Mouse (Mus musculus): ENCODE data around the gene B4galt2. TPM values are rescaled to one million over a fixed set of nuclear protein-coding genes. Genes with fewer than 3 reads are reported as not detected.
A peak's percentile ranks its signal among the peaks of the same experiment; 100 is the strongest.

B4galt2 gene
- polyA plus RNA-seq, 1 experiment = 37.7 TPM

DNA sequence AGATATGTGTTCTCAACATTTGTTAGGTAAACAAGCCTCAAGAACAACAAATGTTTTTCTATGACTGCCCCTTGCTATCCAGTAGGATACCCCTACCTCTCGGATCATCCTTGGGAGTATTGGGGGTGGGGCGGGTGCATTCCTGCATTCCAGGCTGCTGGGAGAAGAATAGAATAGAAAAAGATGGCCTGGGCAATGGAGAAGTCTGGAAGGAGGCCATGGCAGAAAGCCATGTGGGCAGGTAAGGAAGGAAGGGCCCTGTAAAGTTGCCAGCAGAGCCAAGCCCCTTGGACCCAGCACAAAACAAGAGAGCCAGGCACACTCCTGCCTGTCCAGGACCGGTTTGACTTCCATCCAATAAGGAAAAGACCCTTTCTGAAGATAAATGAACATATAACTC lies 30.1 kb upstream of the B4galt2 start:
- Histone ChIP-seq H3K79me2 (ENCODE audit: control insufficient read depth, insufficient read depth) (peaks cover 63% of the 10 kb centered on the region), H3K36me3 (ENCODE audit: control insufficient read depth, insufficient read depth) (peaks cover 29% of the 10 kb centered on the region), H3ac (ENCODE audit: control insufficient read depth, insufficient read length, low read depth) (no peak overlapping the region), H3K27me3 (ENCODE audit: control insufficient read depth, insufficient read depth, insufficient read length) (no peaks in the 10 kb centered on the region), H3K4me3 (ENCODE audit: insufficient read depth, poor library complexity, severe bottlenecking) (peak overlapping the region; percentile 83), H3K79me3 (ENCODE audit: low read depth) (peaks cover 51% of the 10 kb centered on the region)
- TF ChIP-seq CEBPB (IDR thresholded peaks at IDR 0.05; ENCODE audit: low read depth) (no peak), MYOG (IDR thresholded peaks at IDR 0.05; ENCODE audit: control insufficient read depth, extremely low read depth, insufficient read length) (no peak), MYOD1 (IDR thresholded peaks at IDR 0.05; ENCODE audit: control insufficient read depth, insufficient read length, low read depth) (no peak), FOSL1 (IDR thresholded peaks at IDR 0.05; ENCODE audit: insufficient read depth, low read length, poor library complexity, severe bottlenecking) (no peak), CTCF (IDR thresholded peaks at IDR 0.05; ENCODE audit: control insufficient read depth, insufficient read depth, insufficient read length) (no peak)

- peaks cover 55% of the 10 kb centered on the region for H3K79me3 ChIP-seq (ENCODE audit: low read depth)
- no peak overlapping the region for H3K4me3 ChIP-seq (ENCODE audit: insufficient read depth, poor library complexity, severe bottlenecking)
- no peak for TF ChIP-seq MYOG (IDR thresholded peaks at IDR 0.05; ENCODE audit: control insufficient read depth, extremely low read depth, insufficient read length)
- TF ChIP-seq MAX (IDR thresholded peaks at IDR 0.05) = no peak
- TF ChIP-seq CTCF (IDR thresholded peaks at IDR 0.05; ENCODE audit: control insufficient read depth, insufficient read depth, insufficient read length) = no peak
- TF ChIP-seq MYOD1 (IDR thresholded peaks at IDR 0.05; ENCODE audit: control insufficient read depth, insufficient read length, low read depth) = no peak
- H3K36me3 ChIP-seq (ENCODE audit: control insufficient read depth, insufficient read depth) = peaks cover 33% of the 10 kb centered on the region
- H3K79me2 ChIP-seq (ENCODE audit: control insufficient read depth, insufficient read depth) = peaks cover 70% of the 10 kb centered on the region
- no peaks in the 10 kb centered on the region for H3K27me3 ChIP-seq (ENCODE audit: control insufficient read depth, insufficient read depth, insufficient read length)
- no peak overlapping the region for H3ac ChIP-seq (ENCODE audit: control insufficient read depth, insufficient read length, low read depth)
Observed at GRCm38 (mm10) chr4:117912685-117913273, 29.5 kb upstream of the B4galt2 start.

DNA sequence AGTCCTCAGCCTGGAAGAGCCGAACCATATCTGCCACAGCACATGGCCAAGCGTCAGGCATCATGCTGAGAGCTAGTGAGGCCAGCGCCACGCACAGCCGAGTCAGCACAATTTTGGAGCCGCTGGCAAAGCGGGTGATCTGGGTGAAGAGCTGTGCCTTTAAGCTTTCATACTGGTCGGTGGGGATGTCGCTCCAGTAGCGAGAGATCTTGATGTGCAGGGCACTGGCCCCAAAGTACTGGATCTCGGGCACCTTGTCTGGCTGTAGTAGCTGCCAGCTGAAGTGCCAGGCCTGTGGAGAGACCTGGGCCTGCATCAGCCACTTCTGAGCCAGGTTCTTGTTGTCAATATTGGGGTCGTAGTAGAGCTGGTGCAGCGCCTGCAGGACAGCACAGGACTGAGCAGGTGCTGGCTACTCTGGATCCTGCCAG lies 28.9 kb upstream of the B4galt2 start:
- Histone ChIP-seq H3ac (ENCODE audit: control insufficient read depth, insufficient read length, low read depth) (no peak overlapping the region), H3K79me3 (ENCODE audit: low read depth) (peaks cover 58% of the 10 kb centered on the region), H3K4me3 (ENCODE audit: insufficient read depth, poor library complexity, severe bottlenecking) (no peak overlapping the region), H3K79me2 (ENCODE audit: control insufficient read depth, insufficient read depth) (peaks cover 75% of the 10 kb centered on the region), H3K27me3 (ENCODE audit: control insufficient read depth, insufficient read depth, insufficient read length) (no peaks in the 10 kb centered on the region), H3K36me3 (ENCODE audit: control insufficient read depth, insufficient read depth) (peaks cover 33% of the 10 kb centered on the region)
- TF ChIP-seq MYOD1 (IDR thresholded peaks at IDR 0.05; ENCODE audit: control insufficient read depth, insufficient read length, low read depth) (no peak), MYOG (IDR thresholded peaks at IDR 0.05; ENCODE audit: control insufficient read depth, extremely low read depth, insufficient read length) (no peak), FOSL1 (IDR thresholded peaks at IDR 0.05; ENCODE audit: insufficient read depth, low read length, poor library complexity, severe bottlenecking) (no peak), CTCF (IDR thresholded peaks at IDR 0.05; ENCODE audit: control insufficient read depth, insufficient read depth, insufficient read length) (no peak), MAX (IDR thresholded peaks at IDR 0.05) (no peak), USF1 (IDR thresholded peaks at IDR 0.05; ENCODE audit: low read depth) (no peak), CEBPB (IDR thresholded peaks at IDR 0.05; ENCODE audit: low read depth) (no peak)

DNA sequence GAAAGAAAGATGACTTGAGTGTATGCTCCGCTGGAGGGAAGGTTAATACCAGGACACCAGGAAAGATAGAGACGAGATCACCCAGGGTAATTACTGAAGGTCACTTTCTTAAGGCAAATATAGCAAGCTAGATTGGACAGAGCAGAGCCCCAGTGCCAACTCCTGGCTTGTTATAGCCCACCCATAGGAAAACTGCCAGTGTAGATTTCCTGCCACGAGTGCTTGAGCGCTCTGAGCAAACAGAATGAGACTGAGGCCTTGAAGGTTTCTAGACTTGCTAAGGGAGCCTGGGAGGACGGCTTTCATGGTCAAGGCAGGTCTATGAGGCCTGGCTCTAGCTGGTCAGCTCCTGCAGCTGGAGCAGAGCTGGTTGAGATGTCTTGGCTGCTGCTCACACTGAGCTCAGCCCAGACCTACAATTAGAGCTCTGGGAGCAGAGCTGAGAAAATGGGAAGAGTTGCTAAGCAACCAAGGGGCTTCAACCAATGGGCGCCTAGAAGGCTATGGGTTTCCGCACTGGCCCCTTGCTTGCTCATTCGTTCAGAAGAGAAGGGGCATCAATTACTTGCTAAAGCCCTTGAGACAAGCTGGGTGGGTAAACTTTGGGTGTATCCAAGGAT lies 25.7 kb upstream of the B4galt2 start:
- Histone ChIP-seq H3K36me3 (ENCODE audit: control insufficient read depth, insufficient read depth) (peaks cover 50% of the 10 kb centered on the region), H3ac (ENCODE audit: control insufficient read depth, insufficient read length, low read depth) (no peak overlapping the region), H3K27me3 (ENCODE audit: control insufficient read depth, insufficient read depth, insufficient read length) (no peaks in the 10 kb centered on the region), H3K4me3 (ENCODE audit: insufficient read depth, poor library complexity, severe bottlenecking) (no peak overlapping the region), H3K79me2 (ENCODE audit: control insufficient read depth, insufficient read depth) (peaks cover 66% of the 10 kb centered on the region), H3K79me3 (ENCODE audit: low read depth) (peaks cover 53% of the 10 kb centered on the region)
- TF ChIP-seq CTCF (IDR thresholded peaks at IDR 0.05; ENCODE audit: control insufficient read depth, insufficient read depth, insufficient read length) (no peak), CEBPB (IDR thresholded peaks at IDR 0.05; ENCODE audit: low read depth) (no peak), FOSL1 (IDR thresholded peaks at IDR 0.05; ENCODE audit: insufficient read depth, low read length, poor library complexity, severe bottlenecking) (no peak), MAX (IDR thresholded peaks at IDR 0.05) (no peak), MYOD1 (IDR thresholded peaks at IDR 0.05; ENCODE audit: control insufficient read depth, insufficient read length, low read depth) (no peak), MYOG (IDR thresholded peaks at IDR 0.05; ENCODE audit: control insufficient read depth, extremely low read depth, insufficient read length) (no peak), USF1 (IDR thresholded peaks at IDR 0.05; ENCODE audit: low read depth) (no peak)

GRCm38 (mm10) chr4:117906196-117906595 lies 22.9 kb upstream of the B4galt2 start:
- Histone ChIP-seq H3K79me3 (ENCODE audit: low read depth) (peaks cover 29% of the 10 kb centered on the region), H3K4me3 (ENCODE audit: insufficient read depth, poor library complexity, severe bottlenecking) (no peak overlapping the region), H3K79me2 (ENCODE audit: control insufficient read depth, insufficient read depth) (peaks cover 39% of the 10 kb centered on the region), H3K27me3 (ENCODE audit: control insufficient read depth, insufficient read depth, insufficient read length) (no peaks in the 10 kb centered on the region), H3ac (ENCODE audit: control insufficient read depth, insufficient read length, low read depth) (no peak overlapping the region), H3K36me3 (ENCODE audit: control insufficient read depth, insufficient read depth) (peaks cover 67% of the 10 kb centered on the region)
- no peak for TF ChIP-seq CEBPB (IDR thresholded peaks at IDR 0.05; ENCODE audit: low read depth)
- TF ChIP-seq USF1 (IDR thresholded peaks at IDR 0.05; ENCODE audit: low read depth) = no peak
- TF ChIP-seq MAX (IDR thresholded peaks at IDR 0.05) = no peak
- TF ChIP-seq MYOD1 (IDR thresholded peaks at IDR 0.05; ENCODE audit: control insufficient read depth, insufficient read length, low read depth) = no peak
- no peak for TF ChIP-seq CTCF (IDR thresholded peaks at IDR 0.05; ENCODE audit: control insufficient read depth, insufficient read depth, insufficient read length)
- no peak for TF ChIP-seq FOSL1 (IDR thresholded peaks at IDR 0.05; ENCODE audit: insufficient read depth, low read length, poor library complexity, severe bottlenecking)
- no peak for TF ChIP-seq MYOG (IDR thresholded peaks at IDR 0.05; ENCODE audit: control insufficient read depth, extremely low read depth, insufficient read length)

Data from C2C12 (cell line).